1 mouse cellular context compared by ENCODE assay signal in the genomic region with DNA sequence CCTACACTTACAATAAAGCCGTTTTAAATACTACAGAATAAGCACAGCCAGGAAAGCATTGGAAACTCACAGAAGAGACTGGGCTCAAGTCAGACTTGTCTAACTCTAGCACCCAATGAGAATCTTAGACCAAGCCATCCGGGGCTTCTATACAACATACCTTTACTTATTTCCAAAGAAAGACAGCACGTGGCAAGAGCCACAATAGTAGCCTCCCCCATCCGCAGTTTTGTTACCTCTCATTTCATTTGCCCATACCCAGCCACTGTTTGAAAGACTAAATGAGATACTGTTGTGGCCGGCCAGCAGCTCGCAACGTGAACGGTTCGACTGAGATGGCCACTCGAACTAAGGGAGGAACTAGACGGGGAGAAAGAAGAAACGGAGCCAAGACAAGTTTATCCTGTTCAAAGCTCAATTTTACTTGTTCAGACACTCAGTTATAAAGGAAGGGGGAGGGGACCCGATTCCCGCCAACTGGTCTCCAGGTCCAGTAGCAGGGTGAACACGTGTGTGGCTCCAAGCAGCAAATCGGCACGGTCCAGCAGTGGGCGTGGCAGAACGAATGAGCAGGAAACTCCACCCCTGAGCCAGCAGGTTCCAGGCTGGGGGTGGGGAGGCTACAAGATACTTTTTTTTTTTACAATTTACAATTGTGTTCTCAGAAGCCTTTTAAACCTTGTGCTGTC.
TF ChIP-seq lines count a peak whose summit lies in the region.

No protein-coding gene starts in this region.

TF ChIP-seq in MEL, 35 proteins besides CTCF, POLR2A, EP300 and RAD21 (continued from another document):
- peak; percentile 61 for TF ChIP-seq NELFE (IDR thresholded peaks at IDR 0.05; ENCODE audit: low read depth, low read length)
